Comparison of ENCODE assay signal across 8 mouse cellular contexts in genomic region chr8:70503062-70503750, GRCm38 (mm10). TPM values are rescaled to one million over a fixed set of nuclear protein-coding genes. Genes with fewer than 3 reads are reported as not detected.
DNase-seq lines count a peak whose midpoint lies in the region; ATAC-seq lines count a peak whose summit lies in the region.

No protein-coding gene starts in this region.

- H3K4me3 ChIP-seq in lung, embryonic 16.5 days (ENCODE audit: low read length) = no peak overlapping the region

- peak overlapping the region; percentile 7; the same call in 1 of the 2 replicates for H3K4me2 ChIP-seq in lung, embryonic 16.5 days (ENCODE audit: low read depth, low read length)

- H3K9me3 ChIP-seq in lung, embryonic 16.5 days (ENCODE audit: control insufficient read depth, low read length) = no peaks in the 10 kb centered on the region

- H3K9ac ChIP-seq in lung, embryonic 16.5 days (ENCODE audit: low read length) = no peak overlapping the region

- peaks cover 28% of the 10 kb centered on the region for H3K27me3 ChIP-seq in lung, embryonic 16.5 days (ENCODE audit: control insufficient read depth, insufficient read depth, low read depth, low read length)

- H3K4me1 ChIP-seq in lung, embryonic 16.5 days (replicated peaks; ENCODE audit: control insufficient read depth, insufficient read depth, low read length) = peaks cover 34% of the 10 kb centered on the region

- DNase-seq in CD4-positive, CD25-positive, alpha-beta regulatory T cell, adult 2 months (ENCODE audit: low read depth, low spot score) = peak; percentile 82
- DNase-seq in T-cell, adult 2 months (ENCODE audit: low spot score) = peak; percentile 49
- DNase-seq in embryo, embryonic 11 days = peak; percentile 88
- DNase-seq in heart, adult 18-20 months = peak; percentile 66 to 79
- DNase-seq in kidney, adult 9 months = peak; percentile 73
- peak; percentile 52 for DNase-seq in right cerebral cortex, postnatal 14 days

- ATAC-seq in lung, embryonic 16.5 days (ENCODE audit: low read depth) = peak; percentile 8; the same call in 1 of the 2 replicates
- no peak for ATAC-seq in activated CD4-positive, CD25-positive, alpha-beta regulatory T cell, adult 4 months

- WGBS in lung, embryonic 16.5 days = 16% methylated on average over 46 of the region's 46 CpGs

- no peak overlapping the region for H3K27ac ChIP-seq in lung, embryonic 16.5 days (ENCODE audit: low read length)

- peaks cover 15% of the 10 kb centered on the region for H3K36me3 ChIP-seq in lung, embryonic 16.5 days (ENCODE audit: control insufficient read depth, insufficient read depth, low read length)

RNA-seq across cellular contexts. Expression of gene Rex1bd, which starts 3.3 kb away (rescaled TPM):
- total RNA-seq in heart, adult 18-20 months (2021) = 100 to 1,000 TPM; 113 to 128 TPM
- 125 and 133 TPM in 2 replicates for polyA plus RNA-seq in lung, embryonic 16.5 days (2015; fragmentation: Nextera tagmentation; extraction: Ambion mirVana)
- 10 to 100 TPM; 89.0 to 95.4 TPM for polyA plus RNA-seq in activated CD4-positive, CD25-positive, alpha-beta regulatory T cell, adult 4 months (2017; shearing (Covaris generic))

RNA-seq across cellular contexts. Expression of gene Uba52, which starts 7.4 kb away (rescaled TPM):
- total RNA-seq in heart, adult 18-20 months (2021) = 1,000 to 10,000 TPM; 1,328 to 1,514 TPM
- 917 and 987 TPM in 2 replicates for polyA plus RNA-seq in lung, embryonic 16.5 days (2015; fragmentation: Nextera tagmentation; extraction: Ambion mirVana)
- 1,000 to 10,000 TPM; 3,631 to 4,013 TPM for polyA plus RNA-seq in activated CD4-positive, CD25-positive, alpha-beta regulatory T cell, adult 4 months (2017; shearing (Covaris generic))

RNA-seq across cellular contexts. Expression of gene Crlf1, which starts 10.2 kb away (rescaled TPM):
- under 1 TPM; 0.20 to 0.62 TPM for total RNA-seq in heart, adult 18-20 months (2021)
- 166 and 169 TPM in 2 replicates for polyA plus RNA-seq in lung, embryonic 16.5 days (2015; fragmentation: Nextera tagmentation; extraction: Ambion mirVana)
- polyA plus RNA-seq in activated CD4-positive, CD25-positive, alpha-beta regulatory T cell, adult 4 months (2017; shearing (Covaris generic)) = not detected

RNA-seq across cellular contexts. Expression of gene Tmem59l, which starts 16.0 kb away (rescaled TPM):
- total RNA-seq in heart, adult 18-20 months (2021) = not detected
- polyA plus RNA-seq in lung, embryonic 16.5 days (2015; fragmentation: Nextera tagmentation; extraction: Ambion mirVana) = 5.6 and 7.0 TPM in 2 replicates
- polyA plus RNA-seq in activated CD4-positive, CD25-positive, alpha-beta regulatory T cell, adult 4 months (2017; shearing (Covaris generic)) = under 1 TPM in 1 of 2 experiments, not detected in 1; 0.22 TPM

RNA-seq across cellular contexts. Expression of gene Fkbp8, which starts 24.3 kb away (rescaled TPM):
- total RNA-seq in heart, adult 18-20 months (2021) = 100 to 1,000 TPM; 120 to 129 TPM
- polyA plus RNA-seq in lung, embryonic 16.5 days (2015; fragmentation: Nextera tagmentation; extraction: Ambion mirVana) = 300 and 319 TPM in 2 replicates
- 100 to 1,000 TPM; 131 to 163 TPM for polyA plus RNA-seq in activated CD4-positive, CD25-positive, alpha-beta regulatory T cell, adult 4 months (2017; shearing (Covaris generic))

Comparison
In these comparisons a context has a peak if more than half of its experiments do, and no peak if none do; other contexts are left out.
1. RNA of gene Crlf1, which starts 10.2 kb away (polyA plus RNA-seq): 166 to 169 TPM in lung, embryonic 16.5 days; not detected in activated CD4-positive, CD25-positive, alpha-beta regulatory T cell, adult 4 months; every median in the first group is over 100 times any median in the second.
2. Peak in every context shown above with its lines, with median percentiles within 50 percentile points of each other: DNase-seq.